Mouse (Mus musculus): ENCODE data around the gene Arhgap22. TPM values are rescaled to one million over a fixed set of nuclear protein-coding genes. Genes with fewer than 3 reads are reported as not detected.

The Arhgap22 gene
- total RNA-seq, 2 experiments from 2014 or later, result 1.0 to 1.1 TPM

- DNase-seq, result peak; percentile 42
These were observed 157.4 kb downstream of the Arhgap22 start for GRCm38 (mm10) chr14:33371248-33371647.

- DNase-seq, result no peak
These were observed 159.4 kb downstream of the Arhgap22 start for GRCm38 (mm10) chr14:33373271-33373670.

GRCm38 (mm10) chr14:33374089-33374488 is 160.3 kb downstream of the Arhgap22 start:
- DNase-seq, result no peak

GRCm38 (mm10) chr14:33377211-33377610 is 163.4 kb downstream of the Arhgap22 start:
- DNase-seq, result no peak

- DNase-seq, result no peak
These were observed 164.9 kb downstream of the Arhgap22 start for GRCm38 (mm10) chr14:33378723-33379122.

- no peak for DNase-seq
These were observed 167.1 kb downstream of the Arhgap22 start for GRCm38 (mm10) chr14:33380830-33381457.

GRCm38 (mm10) chr14:33398065-33398860 is 184.4 kb downstream of the Arhgap22 start:
- DNase-seq, result no peak

GRCm38 (mm10) chr14:33400019-33400418 is 186.2 kb downstream of the Arhgap22 start:
- no peak for DNase-seq

- DNase-seq, result no peak
These were observed 188.5 kb downstream of the Arhgap22 start for GRCm38 (mm10) chr14:33402331-33402730.

GRCm38 (mm10) chr14:33415746-33416145 is 201.9 kb downstream of the Arhgap22 start:
- no peak for DNase-seq

- DNase-seq, result no peak
These were observed 204.6 kb downstream of the Arhgap22 start for GRCm38 (mm10) chr14:33418311-33418909.

Other genes with a start within 250 kb of the Arhgap22 start
- gene Lrrc18, start 222.6 kb upstream of the Arhgap22 start, total RNA-seq (2021), result under 1 TPM; 0.13 to 0.21 TPM
- gene Wdfy4, start 28.5 kb upstream of the Arhgap22 start, total RNA-seq (2021), result 1 to 10 TPM in 1 of 2 experiments, under 1 TPM in 1; 0.83 to 1.2 TPM
- gene Mapk8, start 233.1 kb downstream of the Arhgap22 start, total RNA-seq (2021), result 10 to 100 TPM; 26.4 to 27.6 TPM

Measured in gastrocnemius, postnatal 25 days (tissue).